Mouse (Mus musculus): ENCODE results near the gene Bid.
"Not testable (repeated sequence)": the region's sequence is repeated elsewhere in the genome, so short reads cannot be mapped to it uniquely, and the experiment has no call there.

Gene Bid

DNA sequence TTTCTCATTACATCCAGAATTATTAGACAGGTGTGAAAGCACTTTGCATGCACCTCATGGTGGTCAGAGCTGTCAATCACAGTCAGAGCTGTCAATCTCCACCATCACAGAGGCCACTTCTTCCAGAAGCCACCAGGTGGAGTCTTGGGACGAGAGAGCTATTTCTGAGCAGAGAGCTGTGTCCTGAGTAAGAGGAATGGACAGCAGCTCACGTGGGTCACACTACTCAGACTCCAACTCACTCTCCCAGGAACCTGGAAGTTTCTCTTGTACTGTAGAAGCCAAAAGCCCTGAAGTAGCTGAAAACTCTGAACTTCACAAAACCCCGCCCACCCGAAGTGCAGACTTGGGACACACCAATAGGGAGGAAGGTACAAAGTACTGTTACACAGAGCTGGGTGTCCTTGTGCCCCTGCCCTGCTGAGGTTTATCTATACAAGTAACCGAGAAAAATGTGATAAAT is 13.2 kb downstream of the Bid start:
- no peak for DNase-seq (ENCODE audit: low spot score)

- DNase-seq (ENCODE audit: low spot score), result peak; percentile 22
Observed at GRCm38 (mm10) chr6:120901776-120902645, 14.6 kb downstream of the Bid start.

- DNase-seq (ENCODE audit: low spot score), result peak; percentile 25
Observed at GRCm38 (mm10) chr6:120898188-120898833, 18.3 kb downstream of the Bid start.

GRCm38 (mm10) chr6:120894524-120894923 is 22.1 kb downstream of the Bid start:
- DNase-seq (ENCODE audit: low spot score), result no peak

GRCm38 (mm10) chr6:120894089-120894488 is 22.6 kb downstream of the Bid start:
- no peak for DNase-seq (ENCODE audit: low spot score)

- no peak for DNase-seq (ENCODE audit: low spot score)
Observed at GRCm38 (mm10) chr6:120886696-120887095, 30.0 kb downstream of the Bid start.

GRCm38 (mm10) chr6:120884436-120884835 is 32.2 kb downstream of the Bid start:
- DNase-seq (ENCODE audit: low spot score), result no peak

DNA sequence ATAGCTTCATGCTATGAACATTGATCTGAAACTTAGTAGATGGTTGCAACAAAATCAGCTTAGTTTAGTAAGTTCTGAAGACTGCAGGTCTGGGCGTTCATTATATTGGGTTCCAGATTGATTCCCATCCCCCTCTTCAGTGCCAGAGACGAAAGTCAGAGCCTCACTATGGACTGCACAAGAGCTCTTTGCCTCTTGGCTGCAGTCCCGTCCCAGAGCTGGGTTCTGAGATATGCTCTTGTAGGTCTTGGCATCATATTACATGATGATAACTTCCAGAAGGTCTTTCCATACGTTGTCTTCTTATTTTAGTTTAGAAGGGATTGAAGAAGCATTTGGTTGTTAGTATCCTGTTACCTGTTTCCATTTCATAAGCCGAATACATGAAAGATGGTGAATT is 37.6 kb downstream of the Bid start:
- no peak for DNase-seq (ENCODE audit: low spot score)

DNA sequence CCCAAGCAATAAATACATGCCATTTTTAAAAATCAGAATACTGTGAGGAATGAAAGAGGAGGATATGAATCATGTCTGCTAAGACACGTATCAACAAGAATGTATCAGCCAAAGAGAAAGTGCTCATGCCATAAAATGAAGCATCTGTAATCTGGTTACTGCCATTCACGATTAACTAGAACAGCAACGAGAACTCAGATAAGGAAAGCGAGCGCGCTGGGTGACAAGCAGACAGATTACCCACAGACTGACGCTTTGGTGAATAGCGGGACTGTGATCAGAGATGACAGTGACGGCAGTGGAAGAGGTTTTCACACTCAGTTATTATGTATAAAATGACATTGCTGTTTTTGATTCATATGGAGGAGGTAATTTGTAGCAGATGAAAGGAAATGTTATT is 42.8 kb downstream of the Bid start:
- no peak for DNase-seq (ENCODE audit: low spot score)

DNA sequence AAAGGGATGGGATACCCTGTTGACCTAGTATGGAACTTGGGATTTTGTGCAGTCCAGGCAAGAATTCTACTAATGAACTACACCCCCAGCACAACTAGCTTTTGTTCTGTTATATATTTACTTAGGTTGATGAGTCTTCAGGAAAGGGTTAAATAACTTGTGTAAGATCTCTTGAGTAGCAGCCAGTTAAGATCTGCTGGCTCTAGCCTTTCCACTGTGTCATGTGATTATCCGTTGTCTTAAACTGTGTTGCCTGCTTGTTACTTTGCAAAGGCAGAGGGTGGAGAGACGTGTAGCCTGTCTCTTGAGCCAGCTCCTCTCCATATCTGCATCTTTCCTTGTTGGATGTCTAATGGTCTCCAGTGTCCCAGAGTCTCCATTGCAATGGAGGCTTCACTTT is 45.4 kb downstream of the Bid start:
- no peak for DNase-seq (ENCODE audit: low spot score)

- DNase-seq (ENCODE audit: low spot score), result no peak
Observed at GRCm38 (mm10) chr6:120868824-120869223, 47.8 kb downstream of the Bid start.

- DNase-seq (ENCODE audit: low spot score), result no peak
Observed at GRCm38 (mm10) chr6:120866051-120866814, 50.4 kb downstream of the Bid start.

GRCm38 (mm10) chr6:120860079-120860478 is 56.6 kb downstream of the Bid start:
- no peak for DNase-seq (ENCODE audit: low spot score)

- no peak for DNase-seq (ENCODE audit: low spot score)
Observed at GRCm38 (mm10) chr6:120858217-120858711, 58.4 kb downstream of the Bid start.

DNA sequence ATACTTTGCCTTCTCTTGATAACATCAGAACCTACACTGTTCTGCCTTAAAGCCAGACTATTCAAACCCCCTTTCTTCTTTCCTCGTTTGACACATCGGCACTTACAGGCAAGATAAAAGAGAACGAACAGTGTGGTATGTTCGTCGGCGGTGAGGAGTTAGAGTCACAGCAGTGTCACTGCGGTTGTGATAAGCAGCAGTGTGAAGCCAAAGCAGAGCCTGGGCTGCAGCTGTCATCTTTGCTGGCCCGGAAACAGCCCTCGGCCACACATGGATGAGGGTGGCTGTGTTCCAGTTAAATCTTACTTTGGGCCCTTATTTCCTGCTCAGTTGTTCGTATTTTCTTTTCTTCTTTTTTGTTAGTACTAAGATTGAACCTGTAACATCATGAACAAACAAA is 62.2 kb downstream of the Bid start:
- no peak for DNase-seq (ENCODE audit: low spot score)

- DNase-seq (ENCODE audit: low spot score), result not testable (repeated sequence)
Observed at GRCm38 (mm10) chr6:120850720-120851119, 65.9 kb downstream of the Bid start.
